Mouse (Mus musculus) ES-E14 (cell line): ENCODE data around the gene Pmepa1.

Experiments
- HCFC1 ChIP-seq: IDR thresholded peaks from 2 replicates; pipeline ENCODE4 v1.6.1; 2012; ENCODE audit warnings: low read length, inconsistent platforms, borderline replicate concordance; ENCODE audit not compliant: insufficient read depth
- ZC3H11A ChIP-seq: IDR thresholded peaks from 2 replicates; pipeline ENCODE4 v1.6.1; 2012; ENCODE audit warnings: low read depth, mild to moderate bottlenecking, inconsistent platforms, low read length, borderline replicate concordance

DNA sequence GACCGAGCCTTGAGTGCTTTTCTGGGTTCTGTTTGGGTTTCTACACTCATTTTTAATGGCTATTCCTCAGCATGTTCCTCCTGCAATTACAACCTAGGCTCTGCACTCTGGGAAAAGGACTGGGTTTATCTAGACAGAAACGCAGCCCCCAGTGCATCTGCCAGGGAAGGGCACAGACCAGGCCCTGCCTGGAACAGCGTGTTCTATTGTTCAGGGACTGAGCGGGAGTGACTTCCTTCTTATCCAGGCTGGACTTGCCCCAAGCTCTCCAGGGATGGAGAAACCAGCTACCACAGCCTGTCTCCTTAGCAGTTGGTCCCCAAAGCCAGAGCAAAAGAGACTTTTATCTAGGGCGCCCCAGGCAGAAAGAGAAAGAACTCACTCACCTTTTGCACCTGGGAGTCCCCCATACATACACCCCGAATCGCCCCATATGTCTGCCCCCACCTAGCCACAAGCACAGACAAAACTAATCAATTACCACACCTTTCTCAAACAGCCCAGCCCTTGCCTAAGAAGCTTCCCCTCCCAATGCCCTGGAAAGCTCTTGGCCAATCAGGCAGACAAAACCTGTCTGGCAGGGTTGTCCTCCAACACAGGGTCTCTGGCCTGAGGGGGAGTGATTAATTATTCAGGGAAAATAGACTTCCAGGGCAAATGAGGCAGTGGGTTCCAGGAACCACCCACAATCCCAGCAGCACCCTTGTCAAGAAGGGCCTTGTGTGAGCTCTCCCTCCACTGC is 20.4 kb downstream of the Pmepa1 start:
- TF ChIP-seq HCFC1 (no peak), ZC3H11A (no peak)
